Mouse (Mus musculus) olfactory bulb, adult 2 months (tissue): ENCODE measurements around the gene Ifna16. TPM values are rescaled to one million over a fixed set of nuclear protein-coding genes. Genes with fewer than 3 reads are reported as not detected.

Source experiments
- H3K27ac ChIP-seq: fragments of 200-500 bp; 2 replicates; pipeline ENCODE4 v1.5.1; 2012; ENCODE audit warnings: low read depth, low read length; ENCODE audit not compliant: insufficient read depth
- H3K4me1 ChIP-seq: fragments of 200-500 bp; 2 replicates; pipeline ENCODE4 v1.6.1; 2012; ENCODE audit warnings: low read length; ENCODE audit not compliant: control insufficient read depth, insufficient read depth
- H3K4me3 ChIP-seq: fragments of 200-500 bp; 2 replicates; pipeline ENCODE4 v1.5.1; 2012; ENCODE audit warnings: mild to moderate bottlenecking, low read depth, low read length, moderate library complexity; ENCODE audit not compliant: insufficient read depth
- CTCF ChIP-seq: fragments of 200-500 bp; IDR thresholded peaks from 2 replicates; pipeline ENCODE4 v1.5.1; 2012; ENCODE audit warnings: low read depth, mild to moderate bottlenecking, low read length, moderate library complexity; ENCODE audit not compliant: insufficient read depth
- POLR2A ChIP-seq: fragments of 200-500 bp; IDR thresholded peaks from 2 replicates; pipeline ENCODE4 v1.6.1; 2012; ENCODE audit warnings: mild to moderate bottlenecking, low read depth, low read length, moderate library complexity; ENCODE audit not compliant: insufficient read depth
- WGBS: fragments of 180-500 bp; shearing (Covaris S2); methylation state at CpG from one replicate; pipeline ENCODE4 v1.1.7; 2018; 5-methylcytosine and 5-hydroxymethylcytosine counted together
- polyA plus RNA-seq: library from polyadenylated mRNA; stranded (reverse); fragments of >200 nt; gene quantifications from 2 replicates; pipeline ENCODE4 v1.2.4, GENCODE M21; 2012; ENCODE audit warnings: low replicate concordance; ENCODE audit not compliant: missing spikeins, insufficient read depth, insufficient read length

Ifna16 gene
- polyA plus RNA-seq, 1 experiment, result not detected

DNA sequence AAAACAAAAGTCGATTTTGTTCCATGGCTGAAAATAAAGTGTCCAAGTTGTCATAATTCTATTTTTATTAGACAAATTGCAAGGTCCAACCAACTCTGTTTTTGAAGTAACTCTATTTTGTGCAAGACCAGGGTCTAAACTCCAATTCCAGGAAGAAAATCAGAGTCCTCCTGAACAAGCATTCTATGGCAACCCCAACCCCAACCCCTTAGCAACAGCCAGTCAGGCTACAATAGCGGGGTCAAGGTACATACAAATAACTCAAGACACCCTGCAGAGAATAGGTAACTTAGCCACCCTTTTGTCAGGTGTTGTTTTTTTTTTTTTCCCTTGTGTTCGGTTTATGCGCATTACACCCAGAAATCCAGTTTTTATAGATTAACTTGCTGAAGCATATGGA lies 21.0 kb upstream of the Ifna16 start:
- Histone ChIP-seq H3K4me3 (no peak overlapping the region), H3K27ac (no peak overlapping the region), H3K4me1 (no peaks in the 10 kb centered on the region)
- 87% methylated on average over 4 of the region's 4 CpGs for WGBS
- no peak for TF ChIP-seq POLR2A
- TF ChIP-seq CTCF, result no peak

DNA sequence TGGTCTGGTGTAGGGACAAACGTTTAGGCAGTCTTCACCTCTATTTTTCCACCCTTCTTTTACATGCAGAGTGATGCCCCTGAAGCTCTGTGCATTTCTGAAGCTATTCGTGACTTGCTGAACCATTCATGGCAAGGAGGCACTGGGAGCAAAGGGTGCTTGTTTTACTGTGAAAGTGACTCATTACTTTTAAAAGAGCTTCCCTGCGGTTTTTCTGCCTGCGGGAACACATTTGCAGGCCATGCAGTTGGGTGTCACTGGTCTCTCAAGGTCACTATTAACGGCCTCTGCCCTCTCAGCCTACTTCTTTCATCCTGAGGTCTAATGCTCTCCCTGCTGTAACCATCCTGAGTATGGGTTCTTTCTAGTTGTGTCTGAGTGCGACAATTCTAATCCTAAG lies 20.4 kb upstream of the Ifna16 start:
- Histone ChIP-seq H3K27ac (no peak overlapping the region), H3K4me3 (no peak overlapping the region), H3K4me1 (no peaks in the 10 kb centered on the region)
- no peak for TF ChIP-seq CTCF
- TF ChIP-seq POLR2A, result no peak
- WGBS, result 68% methylated on average over 6 of the region's 6 CpGs

DNA sequence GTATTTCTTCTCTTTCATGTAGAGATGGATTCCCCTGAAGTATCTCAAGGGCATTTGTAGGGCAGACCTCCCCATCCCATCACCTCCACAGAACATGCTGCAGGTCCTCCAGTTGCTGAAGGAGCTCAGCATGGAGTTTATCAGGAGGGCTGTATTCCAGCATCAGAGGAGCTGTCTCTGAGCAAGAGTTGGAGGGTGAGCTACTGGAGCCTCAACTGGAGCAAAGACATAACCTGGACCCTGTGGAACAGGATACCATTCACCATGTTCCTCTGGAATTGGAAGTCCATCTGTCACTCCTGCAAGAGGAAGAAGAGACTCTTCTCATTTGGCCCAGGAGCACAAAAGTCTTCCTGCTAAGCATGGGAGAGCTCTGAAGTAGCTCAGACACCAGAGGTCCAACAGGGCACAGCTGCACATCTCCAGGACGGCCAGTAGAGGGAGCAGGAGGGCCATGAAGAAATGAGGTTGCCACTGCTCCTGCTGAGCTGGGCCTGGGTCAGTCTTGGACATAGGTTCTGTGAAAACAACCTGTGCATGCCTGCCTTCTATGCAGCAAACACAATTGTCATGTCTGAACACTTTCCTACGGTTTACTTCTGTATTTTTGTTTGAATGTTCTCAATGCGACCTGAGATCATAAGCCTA lies 19.6 kb upstream of the Ifna16 start:
- H3K4me3 ChIP-seq, result no peak overlapping the region
- H3K4me1 ChIP-seq, result no peaks in the 10 kb centered on the region
- no peak overlapping the region for H3K27ac ChIP-seq
- TF ChIP-seq POLR2A (no peak), CTCF (peak; percentile 92)
- WGBS, result 30% methylated on average over 3 of the region's 3 CpGs

DNA sequence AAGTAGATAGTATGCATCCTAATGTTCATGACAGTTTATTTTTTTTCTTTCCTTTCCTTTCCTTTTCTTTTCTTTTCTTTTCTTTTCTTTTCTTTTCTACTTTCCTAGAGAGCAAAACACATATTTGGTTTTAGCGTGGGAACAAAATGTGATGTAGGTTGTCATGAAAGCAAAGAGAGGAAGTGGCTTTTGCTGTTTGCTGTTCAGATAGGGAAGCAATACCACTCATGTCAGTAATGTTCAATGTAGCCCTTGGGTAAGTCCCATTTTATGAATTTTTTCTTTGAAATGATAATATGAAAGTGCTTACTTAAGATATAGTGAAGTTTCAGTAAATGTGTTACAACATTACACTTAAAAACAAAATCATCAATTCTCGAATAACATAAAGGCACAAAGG lies 16.7 kb upstream of the Ifna16 start:
- Histone ChIP-seq H3K4me1 (no peaks in the 10 kb centered on the region), H3K4me3 (no peak overlapping the region), H3K27ac (no peak overlapping the region)
- TF ChIP-seq CTCF (no peak), POLR2A (no peak)
- 93% methylated on average over 2 of the region's 2 CpGs for WGBS

DNA sequence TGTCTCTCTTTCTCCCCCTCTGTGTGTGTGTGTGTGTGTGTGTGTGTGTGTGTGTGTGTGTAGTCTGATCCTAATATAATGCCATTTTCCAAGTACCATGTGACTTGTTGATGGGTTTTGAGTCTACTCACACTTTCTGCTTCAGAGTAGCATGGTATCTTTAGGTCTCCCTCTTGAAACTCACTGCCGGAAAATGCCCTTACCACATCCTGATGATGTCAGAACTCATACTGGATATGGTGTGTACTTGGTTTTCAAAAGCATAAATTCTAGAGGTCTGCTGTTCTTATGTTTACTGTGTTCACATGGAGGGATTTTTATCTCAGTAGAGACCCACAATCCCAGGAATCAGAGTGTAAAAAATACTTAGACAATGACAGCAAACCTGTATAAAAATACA lies 15.8 kb upstream of the Ifna16 start:
- WGBS, result 88% methylated on average over 1 of the region's 1 CpGs
- Histone ChIP-seq H3K27ac (no peak overlapping the region), H3K4me3 (no peak overlapping the region), H3K4me1 (no peaks in the 10 kb centered on the region)
- no peak for TF ChIP-seq CTCF
- TF ChIP-seq POLR2A, result no peak

DNA sequence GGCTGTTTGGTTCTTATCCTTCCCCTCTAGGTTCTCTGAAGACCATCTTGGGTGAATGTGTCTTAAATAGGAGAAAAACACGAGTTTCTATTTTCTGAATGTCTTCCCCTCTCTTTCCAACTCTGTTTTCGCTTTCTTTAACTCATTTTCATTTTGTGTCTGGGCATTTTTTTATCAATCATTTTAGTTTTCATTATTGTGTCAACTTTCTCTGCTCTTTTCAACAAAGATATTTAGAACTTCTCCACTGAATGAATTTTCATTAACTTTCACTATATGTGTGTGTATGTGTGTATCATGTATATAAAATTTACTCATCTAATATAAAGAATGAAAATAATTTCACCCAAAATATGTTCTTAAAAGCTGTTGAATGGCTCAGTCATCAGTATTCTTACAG lies 14.5 kb upstream of the Ifna16 start, which contains the start of gene Ifnab:
Gene Ifnab (minus strand): TSS at position 101 of the 400 bp plus-strand sequence.
- no peaks in the 10 kb centered on the region for H3K4me1 ChIP-seq
- H3K4me3 ChIP-seq, result no peak within 1 kb of the TSS
- 71% methylated on average over 2 of the region's 2 CpGs for WGBS
- H3K27ac ChIP-seq, result no peak within 1 kb of the TSS
- TF ChIP-seq POLR2A (no peak), CTCF (no peak)

DNA sequence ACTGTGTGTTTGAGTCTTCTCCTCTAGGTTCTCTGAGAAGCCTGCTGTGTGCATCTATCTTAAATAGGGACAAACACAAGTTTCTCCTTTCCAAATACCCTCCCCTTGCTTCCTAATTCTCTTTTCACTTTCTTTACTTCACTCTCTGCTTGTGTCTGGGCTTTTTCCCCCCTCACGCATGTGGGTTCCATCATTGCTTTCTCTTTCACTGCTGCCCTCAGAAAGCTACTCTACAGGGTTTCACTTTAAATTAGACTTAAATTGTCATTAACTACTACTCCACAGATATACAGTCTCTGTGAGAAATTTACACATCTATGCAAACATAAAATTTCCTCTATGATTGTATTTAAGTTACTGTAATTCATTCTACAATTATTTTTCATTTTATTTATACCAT lies 7.1 kb upstream of the Ifna16 start, which contains the start of gene Ifna2:
Gene Ifna2 (minus strand): TSS at position 101 of the 400 bp plus-strand sequence.
- TF ChIP-seq POLR2A, result no peak
- no peak for TF ChIP-seq CTCF
- Histone ChIP-seq H3K27ac (no peak within 1 kb of the TSS), H3K4me1 (no peaks in the 10 kb centered on the region), H3K4me3 (no peak within 1 kb of the TSS)
- 89% methylated on average over 1 of the region's 1 CpGs for WGBS

DNA sequence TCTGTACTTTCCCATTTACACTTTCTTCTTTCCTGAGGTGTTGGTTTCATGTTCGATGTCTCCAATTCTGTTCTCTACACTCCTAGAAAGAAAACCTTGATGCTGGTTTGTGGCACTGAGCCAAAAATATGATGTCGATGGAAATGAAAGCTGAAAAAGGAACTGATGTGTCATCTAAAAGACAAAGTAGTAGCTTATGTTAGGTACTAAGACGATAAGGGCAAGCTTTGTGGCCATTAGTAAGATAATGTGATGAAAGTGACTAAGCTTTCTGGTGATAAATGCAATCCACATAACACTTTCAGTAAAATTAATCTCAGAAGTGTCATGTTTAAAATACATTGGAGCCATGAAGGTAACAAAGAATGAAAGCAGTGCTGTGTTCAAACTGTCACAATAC lies 4.6 kb upstream of the Ifna16 start:
- 74% methylated on average over 3 of the region's 3 CpGs for WGBS
- Histone ChIP-seq H3K4me3 (no peak overlapping the region), H3K27ac (no peak overlapping the region), H3K4me1 (no peaks in the 10 kb centered on the region)
- TF ChIP-seq CTCF (no peak), POLR2A (no peak)

DNA sequence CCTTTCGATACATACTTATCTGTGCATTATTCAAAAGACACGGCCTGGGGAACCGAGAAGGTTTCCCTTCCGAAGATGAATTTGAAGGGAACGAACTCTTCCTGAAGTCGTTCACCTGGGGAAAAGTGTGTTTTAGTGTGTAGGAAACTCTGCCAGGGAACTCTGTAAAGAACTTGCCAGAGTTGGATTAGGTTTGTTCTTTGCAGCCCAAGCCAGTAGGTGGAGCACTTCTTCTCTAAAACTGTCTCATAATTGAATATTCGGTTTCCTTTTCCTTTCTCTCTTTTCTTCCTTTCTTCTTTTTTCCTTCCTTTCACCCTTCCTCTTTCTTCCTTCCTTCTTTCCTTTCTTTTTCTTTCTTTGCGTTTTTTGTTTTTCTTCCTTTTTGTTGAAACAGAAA lies 3.6 kb upstream of the Ifna16 start:
- Histone ChIP-seq H3K27ac (no peak overlapping the region), H3K4me1 (no peaks in the 10 kb centered on the region), H3K4me3 (no peak overlapping the region)
- TF ChIP-seq POLR2A, result no peak
- no peak for TF ChIP-seq CTCF
- 46% methylated on average over 8 of the region's 8 CpGs for WGBS

DNA sequence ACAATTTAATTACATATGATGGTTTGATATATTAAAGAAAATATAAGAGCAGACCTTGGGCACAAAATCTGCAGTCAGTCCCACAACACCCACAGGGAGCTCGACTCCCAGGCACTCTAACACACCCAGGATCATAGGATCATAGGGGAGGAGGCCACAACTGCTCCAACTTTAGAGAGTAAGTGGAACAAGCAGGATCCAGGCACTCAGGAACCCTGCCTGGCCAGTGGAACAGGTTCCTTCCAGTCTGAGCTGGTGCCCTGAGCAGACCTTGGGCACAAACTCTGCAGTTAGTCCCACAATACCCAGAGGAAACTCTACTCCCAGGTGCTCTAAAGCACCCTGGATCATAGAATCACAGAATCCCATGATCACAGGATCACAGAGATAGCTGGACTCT lies 21.3 kb downstream of the Ifna16 start:
- Histone ChIP-seq H3K4me3 (no peak overlapping the region), H3K4me1 (no peaks in the 10 kb centered on the region), H3K27ac (no peak overlapping the region)
- 59% methylated on average over 1 of the region's 1 CpGs for WGBS
- TF ChIP-seq POLR2A (no peak), CTCF (no peak)
